Mouse (Mus musculus) cerebellum, postnatal 10 days (tissue): ENCODE data around the gene Hes6.
A peak's percentile ranks its signal among the peaks of the same experiment; 100 is the strongest.

Experiments used
- DNase-seq, 2 experiments: peaks; one replicate each; pipeline ENCODE4 v3.0.0; 2021; ENCODE audit warnings: mixed read lengths in 2 of 2

The Hes6 gene

GRCm38 (mm10) chr1:91413898-91414594 is at the start of gene Hes6:
Gene Hes6, minus strand, starts transcription at chr1:91414038.
- DNase-seq: peak; percentile 99

- DNase-seq: no peak
Observed at GRCm38 (mm10) chr1:91463336-91463995, 49.6 kb upstream of the Hes6 start.

GRCm38 (mm10) chr1:91460564-91460963 is 46.7 kb upstream of the Hes6 start:
- DNase-seq: no peak

DNA sequence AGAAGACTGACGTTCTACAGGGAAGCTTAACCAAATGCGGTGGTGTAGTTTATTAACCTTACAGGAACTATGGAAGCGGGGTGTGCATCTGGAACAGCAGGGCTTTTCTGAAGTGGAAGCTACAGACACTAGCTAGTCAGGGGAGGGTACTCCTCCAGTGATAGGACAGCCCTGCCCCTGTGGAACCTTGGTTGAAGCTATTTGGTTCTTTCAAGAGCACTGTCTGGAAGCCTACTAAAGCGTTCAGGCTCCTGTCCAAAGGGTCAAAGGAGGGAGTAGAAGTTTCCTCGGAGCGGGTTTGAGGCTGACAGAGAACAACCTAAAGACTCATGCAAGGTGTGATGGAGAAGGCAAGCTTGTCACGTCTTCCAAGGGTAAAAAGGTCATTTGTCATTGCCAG is 46.2 kb upstream of the Hes6 start:
- no peak for DNase-seq

DNA sequence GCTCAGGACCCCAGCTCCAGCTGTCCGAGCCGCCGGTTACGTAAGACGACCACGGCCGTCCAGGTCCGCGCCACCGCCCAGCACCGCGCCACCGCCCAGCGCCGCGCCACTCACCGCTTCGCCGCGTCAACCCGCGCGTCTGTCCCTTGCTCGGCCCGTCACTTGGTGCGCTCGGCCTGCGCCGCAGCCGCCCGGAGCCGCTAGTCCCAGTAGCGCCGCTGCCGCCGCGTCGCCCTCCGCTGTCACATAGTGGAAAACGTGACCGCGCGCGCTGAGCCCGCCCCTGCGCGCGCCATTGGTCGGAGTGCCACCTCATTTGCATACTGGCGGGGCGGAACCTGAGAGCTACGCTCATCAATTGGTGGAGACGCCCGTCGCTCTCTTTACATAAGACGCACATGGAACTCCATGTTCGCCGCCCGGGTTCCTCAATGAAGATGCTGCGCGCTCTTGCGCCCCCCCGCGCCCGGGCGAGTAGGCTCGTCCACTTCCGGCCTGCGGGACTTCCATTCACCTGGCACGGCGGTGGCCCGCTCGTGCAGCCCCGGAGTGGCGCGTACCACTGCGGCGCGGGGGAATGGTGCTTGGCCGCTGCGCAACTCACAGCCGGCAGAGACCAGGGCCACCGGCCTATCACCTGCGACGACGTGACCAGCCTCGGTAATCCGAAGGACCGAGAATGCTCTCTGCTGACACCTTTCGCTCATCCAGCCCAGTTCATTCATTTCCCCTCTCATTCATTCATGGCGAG is 45.4 kb upstream of the Hes6 start, which contains the start of gene Per2:
Gene Per2 (minus strand): TSS at position 266 of the 751 bp plus-strand sequence.
- DNase-seq: peak; percentile 99

- peak; percentile 73 to 81 for DNase-seq
Observed at GRCm38 (mm10) chr1:91458223-91458861, 44.5 kb upstream of the Hes6 start.

- peak in 1 of 2 experiments; percentile 33 for DNase-seq
Observed at GRCm38 (mm10) chr1:91457698-91458097, 43.9 kb upstream of the Hes6 start.

- no peak for DNase-seq
Observed at GRCm38 (mm10) chr1:91457116-91457515, 43.3 kb upstream of the Hes6 start.

- peak; percentile 39 to 52 for DNase-seq
Observed at GRCm38 (mm10) chr1:91456301-91456801, 42.5 kb upstream of the Hes6 start.

GRCm38 (mm10) chr1:91455661-91456161 is 41.9 kb upstream of the Hes6 start:
- DNase-seq: peak; percentile 35 to 43

- no peak for DNase-seq
Observed at GRCm38 (mm10) chr1:91454927-91455326, 41.1 kb upstream of the Hes6 start.

- DNase-seq: no peak
Observed at GRCm38 (mm10) chr1:91454366-91454765, 40.5 kb upstream of the Hes6 start.

DNA sequence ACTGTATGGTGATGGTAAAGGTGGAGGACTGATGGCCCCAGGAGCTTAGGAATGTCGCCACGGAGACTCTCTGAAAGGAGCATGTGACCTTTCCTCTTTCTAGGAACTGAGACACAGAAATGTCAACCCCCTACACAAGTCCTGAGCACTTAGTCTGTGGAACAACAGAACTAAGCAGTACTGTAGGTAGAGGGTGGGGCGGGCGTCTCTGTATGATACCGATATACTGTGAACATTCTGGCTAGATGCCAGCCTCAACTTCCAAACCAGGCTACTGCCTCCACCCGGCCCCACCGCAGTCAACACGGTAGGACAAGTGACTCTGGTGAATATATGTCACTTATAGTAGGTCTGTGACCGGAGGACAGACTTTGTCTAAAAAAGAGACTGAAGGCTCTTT is 40.1 kb upstream of the Hes6 start:
- DNase-seq: no peak

DNA sequence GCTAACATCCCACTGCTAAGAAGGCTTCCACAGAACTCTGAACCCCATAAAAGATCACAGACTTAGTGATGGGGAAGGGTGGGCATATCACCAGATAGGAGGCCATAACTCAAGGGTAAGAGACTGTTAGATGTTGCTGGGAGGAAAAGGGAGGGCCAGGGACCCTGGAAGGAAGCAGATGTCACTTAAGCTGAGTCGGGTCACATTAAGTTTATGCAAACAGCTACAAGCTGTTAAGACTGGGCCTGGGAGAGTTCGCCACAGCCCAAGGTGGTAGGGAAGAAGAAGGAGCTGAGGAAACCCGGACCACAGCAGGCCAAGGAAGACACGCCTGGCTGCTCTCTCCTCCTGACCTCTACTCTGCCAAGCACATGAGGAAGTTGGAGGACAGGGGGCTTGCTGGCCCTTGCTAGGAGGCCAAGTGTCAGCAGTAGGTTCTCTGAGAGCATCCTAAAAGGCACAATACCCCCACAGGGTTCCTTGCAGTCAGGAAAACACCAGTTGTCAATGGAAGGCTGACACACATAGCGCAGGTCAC is 37.8 kb upstream of the Hes6 start:
- no peak for DNase-seq

DNA sequence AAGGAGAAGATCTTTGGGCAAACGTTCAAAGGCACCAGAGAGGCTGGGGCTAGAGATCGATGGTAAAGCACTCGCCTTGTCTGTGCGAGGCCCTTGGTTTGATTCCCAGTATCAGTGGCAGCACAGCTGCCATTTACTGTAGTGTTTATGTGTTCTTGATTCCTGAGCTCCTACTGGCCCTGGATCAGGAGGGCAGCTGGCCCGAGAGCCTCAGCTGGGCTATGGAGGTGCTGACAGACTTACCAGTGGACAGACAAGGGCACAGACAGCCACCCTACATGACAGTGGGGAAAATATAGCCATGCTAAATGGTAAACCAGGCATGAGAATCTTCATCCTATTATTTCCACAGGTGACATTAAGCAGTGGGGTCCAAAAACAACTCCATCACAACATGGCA is 37.0 kb upstream of the Hes6 start:
- DNase-seq: peak; percentile 36 to 54

DNA sequence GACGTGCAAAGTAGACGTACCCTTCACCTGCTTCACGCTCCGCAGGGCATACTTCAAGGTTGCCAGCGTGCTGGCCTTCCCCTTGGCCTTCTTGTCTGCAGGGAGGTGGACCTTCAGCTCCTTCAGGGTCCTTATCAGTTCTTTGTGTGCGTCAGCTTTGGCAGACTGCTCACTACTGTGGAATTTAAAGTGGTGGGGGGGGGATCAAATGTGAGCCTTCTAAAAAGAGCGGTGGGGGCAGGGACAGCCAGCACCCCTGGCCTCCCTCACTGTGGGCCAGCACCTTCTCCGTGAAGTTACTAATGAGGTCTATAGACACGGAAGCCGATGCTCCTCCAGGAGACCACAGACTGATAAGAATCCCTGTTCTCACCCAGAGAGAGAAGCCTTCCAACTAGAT is 34.9 kb upstream of the Hes6 start:
- no peak for DNase-seq

GRCm38 (mm10) chr1:91446511-91446910 is 32.7 kb upstream of the Hes6 start:
- DNase-seq: no peak

DNA sequence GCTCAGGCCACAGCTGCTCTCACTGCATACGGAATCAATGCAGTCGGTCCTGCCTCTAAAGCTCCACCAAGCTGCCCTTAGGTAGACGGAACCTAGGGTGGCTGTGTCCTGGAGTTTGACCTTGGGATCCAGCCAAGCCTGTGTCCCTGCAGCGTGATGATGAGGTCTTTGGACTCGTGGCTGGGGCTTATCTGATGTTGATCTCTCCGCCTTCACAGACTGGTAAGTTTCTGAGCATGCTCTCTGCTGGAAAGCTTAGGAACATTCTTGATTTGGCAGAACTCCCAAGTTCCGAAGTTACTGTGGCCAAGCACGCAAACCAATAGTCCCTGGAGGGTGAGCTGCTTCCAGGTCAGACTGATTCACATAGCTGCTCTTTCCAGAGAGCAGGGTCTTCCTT is 32.2 kb upstream of the Hes6 start:
- DNase-seq: peak; percentile 36 to 50

- DNase-seq: no peak
Observed at GRCm38 (mm10) chr1:91444841-91445830, 31.3 kb upstream of the Hes6 start.

- no peak for DNase-seq
Observed at GRCm38 (mm10) chr1:91442350-91442990, 28.6 kb upstream of the Hes6 start.

DNA sequence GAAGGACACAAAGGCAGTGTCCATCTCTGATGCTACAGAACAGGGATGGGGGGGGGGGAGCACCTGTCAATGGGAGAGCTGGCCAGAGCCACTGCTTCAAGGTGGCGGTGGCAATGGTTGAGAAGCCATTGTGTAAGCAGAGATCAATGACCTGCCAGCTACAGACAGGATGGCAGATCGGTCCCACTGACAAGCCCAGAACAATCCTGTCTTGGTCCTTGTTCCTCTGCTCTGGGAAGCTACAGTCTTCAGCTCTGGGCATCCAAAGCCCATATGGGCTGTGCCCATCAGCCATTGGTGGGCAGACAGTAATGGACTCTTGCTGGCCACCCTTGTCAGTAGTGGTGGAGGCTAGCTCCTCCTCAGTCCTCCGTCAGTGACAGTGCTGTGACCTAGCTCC is 28.0 kb upstream of the Hes6 start:
- no peak for DNase-seq
